Mouse (Mus musculus): ENCODE measurements at regions not wholly inside any gene's neighbourhood (a gene's known extent, or its start where the extent isn't known, plus 50 kb on each side); places are given as distances from the start of the nearest gene placed in this dataset.

DNA sequence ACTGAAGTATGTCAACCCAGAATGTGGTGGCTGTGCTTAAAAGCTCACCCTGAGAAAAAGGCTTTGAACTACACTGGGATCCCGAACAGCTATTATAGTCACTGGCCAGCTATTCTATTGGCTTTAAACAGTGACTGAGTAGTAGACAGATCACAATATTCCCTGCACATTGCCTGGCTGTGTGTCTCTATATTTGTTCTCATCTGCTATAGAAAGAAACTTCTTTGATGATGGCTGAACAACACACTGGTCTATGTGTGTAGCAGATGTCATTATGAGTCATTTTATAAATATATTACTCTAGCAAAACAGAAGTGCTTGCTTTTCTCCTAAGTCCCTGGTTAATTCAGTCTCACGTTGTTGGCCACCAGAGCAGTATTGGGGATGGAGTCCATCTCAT, 152.1 kb upstream of the Slco6d1 start:
- Histone ChIP-seq H3K36me3 (no peaks in the 10 kb centered on the region), H3K9ac (replicated peaks) (no peak overlapping the region), H3K27me3 (no peaks in the 10 kb centered on the region), H3K27ac (replicated peaks) (no peak overlapping the region), H3K9me3 (no peaks in the 10 kb centered on the region), H3K4me2 (replicated peaks) (no peak overlapping the region), H3K4me3 (no peak overlapping the region), H3K4me1 (no peaks in the 10 kb centered on the region)
- 62% methylated on average over 2 of the region's 2 CpGs for WGBS
- ATAC-seq (replicated peaks), result no peak

DNA sequence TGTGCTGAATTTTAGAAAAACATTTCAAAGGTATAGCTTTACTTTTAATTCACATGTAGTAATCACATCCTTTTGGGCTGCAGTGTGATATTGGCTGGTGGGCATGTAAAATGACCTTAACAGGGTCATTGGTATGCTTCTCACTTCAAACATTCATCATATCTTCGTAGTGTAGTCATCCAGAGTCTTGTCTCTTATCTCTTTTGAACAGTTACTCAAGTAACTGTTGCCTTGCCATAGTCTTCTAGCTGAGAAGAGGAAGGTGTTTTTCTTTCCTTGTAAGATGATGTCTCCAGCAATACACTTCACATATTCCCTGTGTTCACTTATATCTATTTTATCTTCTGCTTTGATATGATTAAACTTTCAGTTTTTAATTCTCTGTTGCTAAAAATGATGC, 150.7 kb upstream of the Slco6d1 start:
- Histone ChIP-seq H3K9ac (replicated peaks) (no peak overlapping the region), H3K4me1 (no peaks in the 10 kb centered on the region), H3K4me2 (replicated peaks) (no peak overlapping the region), H3K4me3 (no peak overlapping the region), H3K36me3 (no peaks in the 10 kb centered on the region), H3K27ac (replicated peaks) (no peak overlapping the region), H3K27me3 (no peaks in the 10 kb centered on the region), H3K9me3 (no peaks in the 10 kb centered on the region)
- 80% methylated on average over 1 of the region's 1 CpGs for WGBS
- ATAC-seq (replicated peaks), result no peak

GRCm38 (mm10) chr1:98273966-98274616, 146.8 kb upstream of the Slco6d1 start:
- 79% methylated on average over 6 of the region's 6 CpGs for WGBS
- no peak overlapping the region for H3K4me3 ChIP-seq
- H3K9me3 ChIP-seq, result no peaks in the 10 kb centered on the region
- H3K36me3 ChIP-seq, result no peaks in the 10 kb centered on the region
- H3K27ac ChIP-seq (replicated peaks), result no peak overlapping the region
- no peaks in the 10 kb centered on the region for H3K4me1 ChIP-seq
- no peaks in the 10 kb centered on the region for H3K27me3 ChIP-seq
- no peak for ATAC-seq (replicated peaks)
- no peak overlapping the region for H3K4me2 ChIP-seq (replicated peaks)
- H3K9ac ChIP-seq (replicated peaks), result no peak overlapping the region

DNA sequence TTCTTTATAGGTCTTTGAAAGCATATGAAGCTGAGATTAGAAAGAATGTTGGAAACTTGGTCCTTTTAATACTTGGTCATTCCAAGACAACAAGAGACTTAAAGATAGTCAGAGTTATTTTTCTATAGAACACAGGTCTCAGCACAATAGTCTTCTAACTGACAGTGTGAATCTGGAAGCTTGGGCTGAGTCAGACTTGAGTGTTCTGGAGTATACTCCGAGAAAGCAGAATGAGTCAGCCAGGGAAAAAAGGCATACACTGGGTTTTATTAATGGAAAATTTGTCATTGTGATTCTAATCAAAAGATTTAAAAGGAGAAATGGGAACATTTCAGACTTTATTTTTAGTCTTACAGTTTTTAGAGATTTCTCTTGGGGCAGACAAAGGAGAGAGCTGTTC, 145.4 kb upstream of the Slco6d1 start:
- no peak overlapping the region for H3K9ac ChIP-seq (replicated peaks)
- no peaks in the 10 kb centered on the region for H3K27me3 ChIP-seq
- no peak overlapping the region for H3K4me2 ChIP-seq (replicated peaks)
- WGBS, result 84% methylated on average over 1 of the region's 1 CpGs
- ATAC-seq (replicated peaks), result no peak
- H3K36me3 ChIP-seq, result no peaks in the 10 kb centered on the region
- H3K9me3 ChIP-seq, result no peaks in the 10 kb centered on the region
- no peak overlapping the region for H3K4me3 ChIP-seq
- no peak overlapping the region for H3K27ac ChIP-seq (replicated peaks)
- H3K4me1 ChIP-seq, result peaks cover under 1% of the 10 kb centered on the region

- Histone ChIP-seq H3K27ac (replicated peaks) (no peak overlapping the region), H3K4me1 (peaks cover 12% of the 10 kb centered on the region), H3K9me3 (no peaks in the 10 kb centered on the region), H3K4me3 (no peak overlapping the region), H3K9ac (replicated peaks) (no peak overlapping the region), H3K4me2 (replicated peaks) (no peak overlapping the region), H3K36me3 (no peaks in the 10 kb centered on the region), H3K27me3 (no peaks in the 10 kb centered on the region)
- no peak for ATAC-seq (replicated peaks)
- 85% methylated on average over 2 of the region's 2 CpGs for WGBS
These were observed 141.4 kb upstream of the Slco6d1 start for GRCm38 (mm10) chr1:98279446-98280048.

GRCm38 (mm10) chr1:98280263-98281052, 140.5 kb upstream of the Slco6d1 start:
- no peak overlapping the region for H3K4me3 ChIP-seq
- no peaks in the 10 kb centered on the region for H3K27me3 ChIP-seq
- H3K4me1 ChIP-seq, result peaks cover 12% of the 10 kb centered on the region
- H3K9ac ChIP-seq (replicated peaks), result no peak overlapping the region
- H3K9me3 ChIP-seq, result no peaks in the 10 kb centered on the region
- H3K4me2 ChIP-seq (replicated peaks), result no peak overlapping the region
- ATAC-seq (replicated peaks), result no peak
- 77% methylated on average over 9 of the region's 9 CpGs for WGBS
- no peaks in the 10 kb centered on the region for H3K36me3 ChIP-seq
- H3K27ac ChIP-seq (replicated peaks), result peak overlapping the region; percentile 20

DNA sequence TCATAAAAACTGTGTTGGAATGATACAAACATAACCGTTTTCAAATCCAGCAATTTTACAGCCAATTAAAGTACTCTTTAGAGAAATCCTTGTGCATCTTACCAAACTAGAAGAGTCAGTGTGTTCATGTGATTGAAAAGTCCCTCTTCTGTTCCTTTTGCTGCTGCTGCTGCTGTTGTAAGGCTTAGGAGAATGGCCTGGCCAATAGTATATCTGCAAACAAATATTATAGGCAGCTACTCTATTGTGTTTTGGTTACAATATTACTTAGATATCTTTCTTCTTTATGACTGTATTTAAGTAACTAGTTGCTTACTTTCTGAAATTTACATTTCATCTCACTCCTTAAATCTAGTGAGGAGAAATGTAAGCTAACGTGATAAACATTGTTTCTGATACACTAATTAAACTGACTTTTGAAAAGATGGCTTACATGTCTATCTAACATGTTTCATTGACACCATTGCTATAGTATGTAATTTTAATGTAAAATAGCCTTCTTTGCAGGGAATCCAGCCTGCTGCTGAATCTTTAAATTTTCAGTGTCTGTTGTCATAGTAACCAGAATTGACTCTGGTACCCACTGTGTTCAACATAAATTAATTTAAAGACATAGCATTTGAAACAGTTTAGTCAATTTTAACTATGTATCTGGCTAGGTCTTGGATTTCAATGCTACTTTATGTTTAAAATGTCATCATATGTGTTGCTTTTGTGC, 139.7 kb upstream of the Slco6d1 start:
- no peaks in the 10 kb centered on the region for H3K27me3 ChIP-seq
- no peak overlapping the region for H3K9ac ChIP-seq (replicated peaks)
- peaks cover 12% of the 10 kb centered on the region for H3K4me1 ChIP-seq
- no peaks in the 10 kb centered on the region for H3K9me3 ChIP-seq
- H3K27ac ChIP-seq (replicated peaks), result peak overlapping the region; percentile 47
- H3K4me3 ChIP-seq, result no peak overlapping the region
- no peak overlapping the region for H3K4me2 ChIP-seq (replicated peaks)
- no peaks in the 10 kb centered on the region for H3K36me3 ChIP-seq
- ATAC-seq (replicated peaks), result peak; percentile 88
- 58% methylated on average over 2 of the region's 2 CpGs for WGBS

- WGBS, result 76% methylated on average over 2 of the region's 2 CpGs
These were observed 139.2 kb upstream of the Slco6d1 start for GRCm38 (mm10) chr1:98281771-98282149.

DNA sequence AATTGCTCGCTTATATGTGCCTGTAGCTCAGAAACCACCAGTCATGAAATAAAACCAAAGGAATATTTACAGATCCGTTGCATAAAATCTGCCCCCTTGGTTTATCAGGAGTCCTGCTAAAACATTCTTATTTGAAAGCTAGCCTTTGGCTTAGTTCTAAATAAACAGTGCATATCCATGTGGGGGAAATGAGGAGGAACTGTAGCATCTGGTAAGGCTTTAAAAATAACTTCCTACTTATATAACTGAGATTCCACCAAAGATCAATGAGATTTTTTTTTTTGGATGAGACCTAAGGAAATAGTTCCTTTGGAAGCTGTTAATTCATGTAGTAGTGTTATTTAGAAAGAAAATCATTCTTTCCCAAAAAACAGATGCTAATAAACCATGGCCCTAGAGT, 117.8 kb upstream of the Slco6d1 start:
- no peaks in the 10 kb centered on the region for H3K36me3 ChIP-seq
- H3K4me3 ChIP-seq, result no peak overlapping the region
- ATAC-seq (replicated peaks), result no peak
- H3K9ac ChIP-seq (replicated peaks), result no peak overlapping the region
- H3K4me1 ChIP-seq, result no peaks in the 10 kb centered on the region
- no peak overlapping the region for H3K4me2 ChIP-seq (replicated peaks)
- H3K27ac ChIP-seq (replicated peaks), result no peak overlapping the region
- WGBS, result 92% methylated on average over 2 of the region's 2 CpGs
- H3K9me3 ChIP-seq, result no peaks in the 10 kb centered on the region
- no peaks in the 10 kb centered on the region for H3K27me3 ChIP-seq

More at GRCm38 (mm10) chr1:98281771-98282149, 139.2 kb upstream of the Slco6d1 start:
- Histone ChIP-seq H3K9me3 (no peaks in the 10 kb centered on the region), H3K27ac (replicated peaks) (peak overlapping the region; percentile 47), H3K4me1 (peaks cover 12% of the 10 kb centered on the region), H3K27me3 (no peaks in the 10 kb centered on the region), H3K4me2 (replicated peaks) (no peak overlapping the region), H3K36me3 (no peaks in the 10 kb centered on the region), H3K4me3 (no peak overlapping the region), H3K9ac (replicated peaks) (no peak overlapping the region)
- ATAC-seq (replicated peaks), result peak; percentile 38

DNA sequence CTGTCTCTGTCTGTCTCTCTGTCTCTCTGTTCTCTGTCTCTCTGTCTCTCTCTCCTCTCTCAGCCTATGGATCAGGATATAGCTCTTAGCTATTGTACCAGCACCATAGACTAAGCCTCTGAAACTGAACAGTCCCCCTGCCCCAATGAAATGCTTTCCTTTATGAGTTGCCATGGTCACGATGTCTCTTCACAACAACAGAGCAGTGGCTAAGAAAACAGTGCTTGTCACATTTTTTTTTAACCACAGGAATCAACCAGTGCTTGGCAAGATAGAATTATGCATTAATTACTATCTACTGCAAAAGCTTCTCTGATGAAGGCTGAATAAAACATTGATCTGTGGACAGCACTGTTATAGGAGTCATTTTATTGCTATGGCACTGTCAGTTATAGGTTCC, 114.6 kb upstream of the Slco6d1 start:
- Histone ChIP-seq H3K9me3 (no peaks in the 10 kb centered on the region), H3K4me2 (replicated peaks) (no peak overlapping the region), H3K4me1 (no peaks in the 10 kb centered on the region), H3K36me3 (no peaks in the 10 kb centered on the region), H3K27ac (replicated peaks) (no peak overlapping the region), H3K27me3 (no peaks in the 10 kb centered on the region), H3K4me3 (no peak overlapping the region), H3K9ac (replicated peaks) (no peak overlapping the region)
- ATAC-seq (replicated peaks), result 0 out of 2 replicates have a peak, but pooled peaks have one; percentile 19
- WGBS, result 76% methylated on average over 1 of the region's 1 CpGs

GRCm38 (mm10) chr1:98307519-98307918, 113.4 kb upstream of the Slco6d1 start:
- WGBS, result 93% methylated on average over 2 of the region's 2 CpGs
- Histone ChIP-seq H3K4me1 (no peaks in the 10 kb centered on the region), H3K9me3 (no peaks in the 10 kb centered on the region), H3K36me3 (no peaks in the 10 kb centered on the region), H3K9ac (replicated peaks) (no peak overlapping the region), H3K27ac (replicated peaks) (no peak overlapping the region), H3K4me2 (replicated peaks) (no peak overlapping the region), H3K27me3 (no peaks in the 10 kb centered on the region), H3K4me3 (no peak overlapping the region)
- no peak for ATAC-seq (replicated peaks)

DNA sequence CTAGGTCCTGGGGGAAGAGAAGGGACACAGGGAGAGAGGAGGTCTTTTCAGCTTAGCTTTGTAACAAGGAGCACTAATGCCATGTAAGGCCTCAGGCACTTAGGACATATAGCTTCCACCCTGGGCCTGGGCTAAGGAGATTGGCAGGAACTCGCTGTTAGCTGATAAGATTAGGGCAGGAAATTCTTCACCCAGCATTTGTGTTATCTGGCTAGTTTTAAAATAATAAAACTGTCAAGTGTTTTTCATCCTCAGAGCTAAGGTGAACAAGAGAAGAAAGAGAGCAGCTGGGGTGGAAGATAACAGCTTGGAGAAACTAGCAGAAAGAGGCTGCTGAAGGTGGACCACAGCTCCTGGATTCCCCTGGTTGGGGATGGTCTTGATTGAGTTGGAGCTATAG, 111.0 kb upstream of the Slco6d1 start:
- H3K4me3 ChIP-seq, result no peak overlapping the region
- WGBS, result 82% methylated on average over 1 of the region's 1 CpGs

More for the DNA sequence above, 111.0 kb upstream of the Slco6d1 start:
- Histone ChIP-seq H3K4me2 (replicated peaks) (no peak overlapping the region), H3K9ac (replicated peaks) (no peak overlapping the region), H3K27ac (replicated peaks) (no peak overlapping the region), H3K4me1 (no peaks in the 10 kb centered on the region), H3K9me3 (no peaks in the 10 kb centered on the region), H3K27me3 (no peaks in the 10 kb centered on the region), H3K36me3 (no peaks in the 10 kb centered on the region)
- ATAC-seq (replicated peaks), result no peak
